Mouse (Mus musculus) brain, embryonic 14.5 days (tissue): Measurements from ENCODE around the gene Exosc6.

ENCODE experiments used
- CTCF ChIP-seq: fragments of 200-500 bp; IDR thresholded peaks from 2 replicates; pipeline ENCODE4 v1.5.1; 2012; ENCODE audit warnings: inconsistent platforms, mild to moderate bottlenecking, moderate library complexity, borderline replicate concordance; ENCODE audit not compliant: insufficient read depth, insufficient read length; ENCODE audit errors: extremely low read depth
- POLR2A ChIP-seq: fragments of 200-500 bp; IDR thresholded peaks from 2 replicates; pipeline ENCODE4 v1.6.1; 2012; ENCODE audit warnings: mild to moderate bottlenecking, inconsistent platforms, borderline replicate concordance; ENCODE audit not compliant: poor library complexity, insufficient read depth, insufficient read length, severe bottlenecking; ENCODE audit errors: extremely low read depth

DNA sequence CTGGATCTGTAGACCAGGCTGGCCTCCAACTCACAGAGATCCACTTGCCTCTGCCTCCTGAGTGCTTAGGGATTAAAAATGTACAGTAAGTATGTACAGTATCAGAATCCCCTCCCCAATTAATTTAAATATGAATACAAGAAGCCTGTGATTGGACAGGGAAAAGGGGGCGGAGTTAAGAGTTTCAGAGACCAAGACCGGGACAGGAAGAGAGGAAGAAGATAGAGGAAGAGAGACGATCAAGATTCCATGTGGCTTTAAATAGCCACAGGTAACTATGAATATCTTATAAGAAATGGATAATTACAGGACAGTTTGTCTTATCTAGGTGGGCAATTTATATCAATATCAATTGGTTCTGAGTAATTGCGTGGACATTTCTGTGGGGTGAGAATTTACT is 26.6 kb upstream of the Exosc6 start:
- TF ChIP-seq CTCF = no peak
- TF ChIP-seq POLR2A = no peak
